Mouse (Mus musculus) kidney, postnatal 25 days (tissue): ENCODE measurements around the gene Nosip.

Experiments
- DNase-seq, 2 experiments: peaks; one replicate each; pipeline ENCODE4 v3.0.0; 2021; ENCODE audit warnings: mixed read lengths in 2 of 2

Gene Nosip

DNA sequence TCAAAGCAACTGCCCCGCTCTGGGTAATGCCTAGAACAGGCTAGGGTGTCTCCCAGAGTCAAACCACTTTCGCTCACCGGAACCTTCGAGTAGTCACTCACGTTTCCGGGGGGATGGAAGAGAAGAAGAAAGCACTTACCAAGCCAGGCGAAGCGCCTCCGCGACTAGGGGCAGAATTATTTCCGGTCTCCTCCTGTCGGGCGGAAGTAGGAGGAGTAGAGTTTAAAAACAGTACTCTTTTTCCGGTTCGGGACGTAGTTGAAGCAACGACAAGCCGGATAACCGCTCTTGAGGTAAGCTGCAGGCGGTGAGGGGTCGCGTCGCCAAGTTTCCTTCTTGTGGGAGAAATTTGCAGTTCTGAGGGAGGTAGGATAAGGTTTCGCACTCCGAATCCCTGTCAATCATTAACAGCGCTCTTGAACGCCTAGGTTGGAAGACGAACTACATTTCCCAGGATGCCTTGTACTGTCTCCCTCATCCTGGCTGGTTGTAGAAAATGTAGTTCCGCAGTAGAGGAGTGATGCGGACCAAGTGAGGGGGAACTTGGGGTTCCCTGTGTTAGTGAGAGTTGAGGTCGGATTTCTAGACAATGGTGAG is at the start of gene Nosip, which contains the start of gene Prrg2:
Gene Nosip (plus strand): TSS at position 191 of the 597 bp plus-strand sequence.
Gene Prrg2 (minus strand): TSS at position 439 of the 597 bp plus-strand sequence.
- peak; percentile 96 to 97 for DNase-seq

GRCm38 (mm10) chr7:45012824-45013223 is 49.4 kb upstream of the Nosip start:
- no peak for DNase-seq

DNA sequence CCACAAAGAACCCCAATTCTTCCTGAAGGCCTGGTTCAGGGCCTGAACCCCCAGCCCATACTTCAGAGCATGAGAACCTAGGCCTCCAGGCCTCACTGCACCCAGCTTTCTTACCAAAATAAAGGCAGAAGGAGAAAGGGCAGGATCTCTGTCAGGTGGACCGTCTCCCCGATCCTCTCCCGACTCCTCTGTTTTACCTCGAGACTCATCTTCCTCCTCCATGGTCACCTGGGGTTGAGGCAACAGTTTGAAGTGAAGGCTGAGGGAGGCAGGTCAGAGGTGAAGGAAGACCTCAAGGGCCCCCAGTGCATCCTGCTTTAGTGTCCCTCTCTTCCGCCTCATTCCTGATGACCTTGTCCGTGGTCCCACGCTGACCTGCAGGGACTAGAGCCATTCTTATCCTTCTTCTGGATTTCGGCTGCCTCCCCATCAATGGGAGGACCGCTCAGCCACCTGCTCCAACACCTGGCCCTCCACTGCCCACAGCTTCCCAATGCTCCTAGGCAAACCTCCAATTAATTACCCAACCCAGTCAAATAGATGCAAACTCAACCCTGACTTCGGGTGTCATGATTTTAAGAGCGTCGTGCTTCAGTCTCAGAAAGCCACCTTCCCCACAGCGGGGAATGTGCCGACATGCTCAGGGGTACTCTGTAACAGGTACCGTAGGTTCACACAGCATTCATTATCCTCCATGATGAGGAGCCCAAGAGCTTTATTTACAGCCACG is 48.7 kb upstream of the Nosip start:
- no peak for DNase-seq

DNA sequence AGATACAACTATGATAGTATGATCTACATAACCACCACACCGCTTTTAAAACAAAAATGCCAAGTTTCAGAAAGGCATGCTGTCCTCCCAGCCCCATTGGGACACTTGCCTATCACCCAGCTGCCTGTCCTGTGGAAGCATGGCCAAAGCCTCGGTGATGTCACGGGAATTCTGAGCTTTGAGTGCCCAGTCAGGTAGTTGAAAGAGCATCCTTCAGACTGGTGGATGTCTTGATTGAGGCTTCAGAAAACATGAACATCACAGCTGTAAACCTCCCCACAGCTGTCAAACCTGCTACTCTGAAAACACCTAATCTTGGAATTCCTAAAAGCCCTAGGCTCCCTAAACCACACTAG is 48.2 kb upstream of the Nosip start:
- no peak for DNase-seq

GRCm38 (mm10) chr7:45015344-45015956 is 46.8 kb upstream of the Nosip start:
- no peak for DNase-seq

- peak; percentile 100 for DNase-seq
These were observed 46.1 kb upstream of the Nosip start, which contains the start of gene Scaf1 for GRCm38 (mm10) chr7:45015957-45016612. Gene Scaf1 (minus strand): TSS chr7:45016363.

DNA sequence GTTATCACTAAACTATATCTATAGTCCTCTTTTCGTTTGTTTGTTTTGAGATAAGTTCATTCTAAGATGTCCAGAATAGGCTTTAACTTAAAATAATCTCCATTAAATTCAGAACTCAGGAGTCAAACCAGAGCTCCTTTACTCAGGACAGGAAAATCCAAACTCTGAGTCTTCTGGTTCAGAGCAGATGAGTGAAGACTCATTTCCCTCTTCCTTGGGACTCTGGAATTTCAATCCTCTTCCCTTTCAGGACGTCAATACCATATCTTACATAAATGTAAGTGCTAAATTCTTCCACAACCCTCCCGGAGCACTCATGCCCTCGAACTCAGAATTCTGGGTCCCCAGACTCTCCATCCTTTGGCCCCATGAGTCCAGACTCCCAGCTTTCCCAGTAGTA is 45.5 kb upstream of the Nosip start:
- DNase-seq: no peak

DNA sequence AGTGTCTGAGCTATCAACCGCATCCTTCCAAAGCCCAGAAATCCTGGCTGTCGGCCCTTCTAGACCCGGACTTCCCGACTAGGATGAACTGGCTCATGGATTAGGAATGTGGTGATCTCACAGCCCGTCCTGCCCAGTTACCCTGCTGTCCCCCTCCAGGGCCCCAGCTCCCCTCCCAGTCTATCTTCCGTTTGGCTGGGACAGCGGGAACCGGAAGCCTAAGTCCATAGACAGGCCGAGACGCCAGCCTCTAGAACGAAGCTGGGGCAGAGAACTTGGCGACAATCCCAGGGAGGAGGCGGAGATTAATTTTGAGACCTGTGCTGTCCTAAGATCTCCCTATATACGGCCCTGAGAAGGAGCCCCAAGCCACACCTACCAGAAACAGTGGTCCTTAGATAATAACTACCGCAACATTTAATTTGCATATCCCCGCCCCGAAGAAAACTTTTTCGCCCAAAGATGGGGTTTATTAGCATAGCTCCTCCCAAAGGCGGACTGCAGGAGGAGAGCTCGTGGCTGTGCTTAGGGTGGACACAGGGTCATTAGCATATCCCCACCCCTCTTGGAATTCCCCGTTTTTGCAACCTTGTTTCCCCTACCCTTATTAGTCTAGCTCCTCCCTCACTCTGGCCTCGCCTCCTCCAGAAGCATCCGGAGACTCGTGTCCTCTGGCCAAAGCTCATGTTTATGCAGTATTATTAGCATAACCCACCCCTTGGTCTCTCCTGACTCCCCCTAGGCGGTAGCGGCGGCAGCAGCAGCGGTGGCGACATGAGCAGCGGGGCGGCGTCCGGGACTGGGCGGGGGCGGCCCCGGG is 44.8 kb upstream of the Nosip start, which contains the start of gene Rras:
Gene Rras (plus strand): TSS at position 720 of the 820 bp plus-strand sequence.
- DNase-seq: peak; percentile 92 to 97

DNA sequence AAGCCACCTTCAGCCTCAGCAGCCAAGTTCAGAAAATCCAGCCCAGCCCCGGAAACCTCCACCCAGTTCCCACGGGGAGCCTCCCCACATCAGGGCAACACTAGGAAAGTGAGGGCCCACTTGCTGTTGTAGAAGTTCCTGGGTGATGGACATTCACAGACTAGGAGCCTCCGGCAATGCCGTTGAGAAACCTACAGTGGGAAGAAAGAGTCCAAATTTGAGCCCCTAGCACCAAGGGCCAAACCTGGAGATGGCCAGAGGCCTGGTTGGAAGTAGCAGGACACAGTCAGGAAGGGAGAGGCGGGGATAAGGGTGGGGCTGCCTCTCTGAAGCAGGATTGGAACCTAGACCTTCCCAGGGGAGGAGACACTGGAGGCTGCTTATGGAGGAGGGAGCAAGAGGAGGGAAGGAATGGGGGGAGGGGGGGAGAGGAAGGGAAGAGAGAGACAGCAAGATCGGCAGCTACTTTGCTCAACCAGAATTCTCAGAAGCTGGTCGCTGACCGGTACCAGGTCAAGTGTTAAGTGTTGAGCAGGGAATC is 43.1 kb upstream of the Nosip start:
- DNase-seq: peak; percentile 74 to 88

GRCm38 (mm10) chr7:45020225-45020624 is 42.0 kb upstream of the Nosip start:
- peak in 1 of 2 experiments; percentile 36 for DNase-seq

GRCm38 (mm10) chr7:45023711-45024110 is 38.5 kb upstream of the Nosip start:
- peak in 1 of 2 experiments; percentile 41 for DNase-seq

- peak in 1 of 2 experiments; percentile 31 for DNase-seq
These were observed 37.7 kb upstream of the Nosip start for GRCm38 (mm10) chr7:45024281-45025248.

DNA sequence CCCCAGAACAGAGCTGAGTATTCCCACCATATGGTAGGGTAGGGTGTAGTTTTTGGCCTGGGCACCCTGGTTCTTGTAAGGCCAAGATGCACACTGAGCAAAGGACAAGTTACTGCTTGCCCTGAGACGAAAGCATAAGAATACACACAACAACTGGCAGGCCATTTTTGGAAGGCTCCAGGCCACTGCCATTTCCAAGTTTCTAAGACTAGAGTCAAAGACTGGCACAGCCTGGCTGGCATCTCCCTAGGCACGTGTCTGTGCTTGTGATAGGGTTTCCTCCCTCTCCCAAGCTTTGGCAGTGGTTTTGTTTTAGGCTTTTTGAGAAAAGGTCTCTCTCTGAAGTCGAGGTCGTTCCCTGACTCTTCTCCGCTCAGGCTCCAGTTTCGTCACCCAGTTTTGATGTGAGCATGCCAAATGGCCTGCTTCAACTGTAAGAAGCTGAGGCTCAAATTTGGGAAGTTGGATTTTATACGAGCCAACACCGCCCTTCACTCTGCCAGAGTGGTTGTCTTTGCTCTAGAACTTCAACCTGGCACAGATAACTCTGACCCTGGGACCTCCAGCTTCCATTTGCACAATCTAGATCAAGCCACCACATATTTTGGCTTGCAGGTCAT is 36.5 kb upstream of the Nosip start:
- peak in 1 of 2 experiments; percentile 36 for DNase-seq

- no peak for DNase-seq
These were observed 36.0 kb upstream of the Nosip start for GRCm38 (mm10) chr7:45026256-45026655.

DNA sequence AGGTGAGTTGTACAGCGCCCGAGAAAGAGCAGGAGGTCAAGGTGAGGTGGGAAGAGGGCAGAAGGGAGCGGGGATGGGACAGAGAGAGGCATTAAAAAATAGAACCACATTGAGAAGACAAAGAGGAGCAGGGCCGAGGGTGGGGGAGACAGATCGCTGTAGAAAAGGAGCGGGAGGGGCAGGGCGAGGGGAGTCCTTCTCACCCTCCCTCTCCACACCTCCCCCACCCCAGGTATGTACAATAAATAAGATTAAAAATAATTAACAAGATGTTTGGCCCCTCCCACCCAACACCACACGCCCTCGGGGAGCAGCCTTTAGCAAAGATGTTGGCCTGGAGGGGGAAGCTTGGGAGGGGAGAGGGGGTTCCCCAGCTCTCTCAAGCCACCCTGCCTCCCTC is 34.5 kb upstream of the Nosip start:
- no peak for DNase-seq

- DNase-seq: no peak
These were observed 33.9 kb upstream of the Nosip start for GRCm38 (mm10) chr7:45028351-45028750.

GRCm38 (mm10) chr7:45029995-45030394 is 32.2 kb upstream of the Nosip start:
- DNase-seq: peak in 1 of 2 experiments; percentile 23

DNA sequence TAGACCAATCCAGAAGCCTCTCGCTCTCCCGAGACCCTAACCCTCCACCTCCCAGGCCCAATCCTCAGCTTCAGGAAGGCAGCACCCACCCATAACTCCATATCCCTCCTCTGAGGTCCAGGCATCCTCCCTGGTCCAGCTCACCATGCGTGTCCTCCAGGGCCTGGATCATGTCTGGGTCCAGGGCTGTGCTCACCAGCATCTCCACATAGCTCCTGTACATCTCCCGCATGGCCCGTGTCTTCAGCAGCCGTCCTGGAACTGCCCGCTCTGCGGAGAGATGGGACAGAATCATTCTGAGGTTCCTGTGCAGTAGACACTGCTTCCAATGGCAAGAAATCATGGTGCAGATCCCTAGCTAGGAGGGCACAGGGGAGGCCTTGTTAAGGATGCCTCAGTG is 31.4 kb upstream of the Nosip start:
- DNase-seq: no peak

DNA sequence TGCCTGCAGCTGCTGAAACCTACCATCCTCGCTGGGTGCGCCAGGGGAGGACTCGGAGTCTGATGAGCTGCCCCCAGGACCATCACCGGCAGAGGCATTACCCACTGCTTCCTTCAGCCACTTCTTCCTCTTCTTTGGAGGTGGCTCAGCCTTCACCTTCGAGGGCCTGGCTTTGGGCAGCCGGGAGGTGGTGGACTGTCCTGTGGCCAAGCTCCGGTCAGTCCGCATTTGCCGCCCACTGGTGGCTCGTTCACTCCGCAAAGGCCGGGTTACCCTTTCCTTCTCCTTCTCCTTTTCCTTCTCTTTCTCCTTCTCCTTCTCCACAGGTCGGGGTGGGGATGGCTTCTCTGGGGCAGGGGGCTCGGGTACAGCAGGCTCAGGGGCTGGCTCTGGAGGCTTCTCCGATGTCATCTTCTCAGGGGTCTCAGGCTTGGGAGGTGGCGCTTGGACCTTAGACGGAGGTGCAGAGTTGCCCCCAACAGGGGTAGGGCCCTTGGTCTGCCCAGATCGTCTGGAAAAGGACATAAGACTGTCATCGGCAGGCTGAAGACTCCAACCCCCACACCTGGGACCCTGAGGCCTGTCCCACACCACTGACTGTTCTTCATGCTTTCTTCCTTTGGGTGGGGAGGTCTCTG is 28.4 kb upstream of the Nosip start:
- no peak for DNase-seq

DNA sequence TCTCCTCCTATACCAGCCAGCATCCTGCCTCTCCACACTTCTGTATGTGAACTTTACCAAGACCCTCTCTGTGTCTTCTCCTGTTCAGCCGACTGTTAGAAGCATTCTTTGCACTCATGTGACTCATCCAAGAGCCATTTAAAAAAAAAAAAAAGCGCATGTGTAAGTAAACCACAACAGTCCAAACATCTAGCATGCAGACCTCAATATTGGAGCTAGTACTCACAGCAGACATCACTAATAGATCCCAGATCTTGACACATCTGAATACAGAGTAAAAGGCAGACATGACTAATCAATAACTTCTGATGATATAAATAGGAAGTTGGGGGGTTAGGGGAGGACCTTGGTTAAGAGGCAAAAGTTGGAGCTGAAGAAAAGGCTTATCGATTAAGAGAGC is 26.6 kb upstream of the Nosip start:
- no peak for DNase-seq
